8 mouse cellular contexts compared by ENCODE assay signal in genomic region chr15:98762201-98762621, GRCm38 (mm10). TPM values are rescaled to one million over a fixed set of nuclear protein-coding genes. Genes with fewer than 3 reads are reported as not detected.
DNase-seq lines count a peak whose midpoint lies in the region; ATAC-seq and TF ChIP-seq lines count a peak whose summit lies in the region.

No protein-coding gene starts in this region.

- peak overlapping the region; percentile 88 for H3K27ac ChIP-seq in hindbrain, embryonic 11.5 days (ENCODE audit: low read depth, low read length)
- H3K27ac ChIP-seq in lung, postnatal 0 days (ENCODE audit: low read length), result peak overlapping the region; percentile 86

- H3K9me3 ChIP-seq in G1E (replicated peaks), result no peaks in the 10 kb centered on the region
- H3K9me3 ChIP-seq in hindbrain, embryonic 11.5 days (ENCODE audit: control insufficient read depth, low read length), result no peaks in the 10 kb centered on the region
- H3K9me3 ChIP-seq in lung, postnatal 0 days (ENCODE audit: low read length), result no peaks in the 10 kb centered on the region

- peaks cover 43% of the 10 kb centered on the region for H3K36me3 ChIP-seq in G1E (replicated peaks)
- H3K36me3 ChIP-seq in hindbrain, embryonic 11.5 days (ENCODE audit: control insufficient read depth, insufficient read depth, low read length), result no peaks in the 10 kb centered on the region
- H3K36me3 ChIP-seq in lung, postnatal 0 days (ENCODE audit: insufficient read depth, low read length), result no peaks in the 10 kb centered on the region

- peaks cover 37% of the 10 kb centered on the region for H3K4me1 ChIP-seq in G1E (ENCODE audit: insufficient read depth, low read depth, low read length)
- H3K4me1 ChIP-seq in hindbrain, embryonic 11.5 days (replicated peaks; ENCODE audit: control insufficient read depth, insufficient read depth, low read length), result no peaks in the 10 kb centered on the region
- H3K4me1 ChIP-seq in lung, postnatal 0 days (ENCODE audit: insufficient read depth, low read depth, low read length), result peaks cover 8% of the 10 kb centered on the region; the same call in 1 of the 2 replicates

- H3K27me3 ChIP-seq in G1E (ENCODE audit: insufficient read depth, low read length), result peaks cover 9% of the 10 kb centered on the region; the same call in 1 of the 2 replicates
- H3K27me3 ChIP-seq in hindbrain, embryonic 11.5 days (ENCODE audit: control insufficient read depth, insufficient read depth, low read length), result peaks cover 9% of the 10 kb centered on the region
- no peaks in the 10 kb centered on the region for H3K27me3 ChIP-seq in lung, postnatal 0 days (replicated peaks; ENCODE audit: insufficient read depth, low read length)

- ATAC-seq in G1E (ENCODE audit: extremely low read depth, insufficient number of reproducible peaks, low FRiP score, poor library complexity, severe bottlenecking), result peak; percentile 88
- peak; percentile 51 for ATAC-seq in frontal cortex, adult (ENCODE audit: low TSS enrichment)
- peak; percentile 79 for ATAC-seq in hindbrain, embryonic 11.5 days (ENCODE audit: low FRiP score)
- ATAC-seq in lung, postnatal 0 days, result peak; percentile 85

- H3K4me3 ChIP-seq in G1E (ENCODE audit: low read depth, low read length), result peak overlapping the region; percentile 98
- peak overlapping the region; percentile 97 for H3K4me3 ChIP-seq in hindbrain, embryonic 11.5 days (ENCODE audit: low read depth, low read length)
- H3K4me3 ChIP-seq in lung, postnatal 0 days (ENCODE audit: low read depth, low read length), result peak overlapping the region; percentile 95

- peak overlapping the region; percentile 75 for H3K4me2 ChIP-seq in hindbrain, embryonic 11.5 days (replicated peaks; ENCODE audit: low read depth, low read length)
- peak overlapping the region; percentile 97 for H3K4me2 ChIP-seq in lung, postnatal 0 days (replicated peaks; ENCODE audit: low read depth, low read length)

- TF ChIP-seq EP300 in lung, postnatal 0 days (IDR thresholded peaks at IDR 0.05), result no peak

- under 1% methylated on average over 19 of the region's 24 CpGs for WGBS in hindbrain, embryonic 11.5 days
- 0% methylated on average over 18 of the region's 24 CpGs for WGBS in lung, postnatal 0 days

- no peak for TF ChIP-seq CTCF in G1E (IDR thresholded peaks at IDR 0.05; ENCODE audit: low read depth, low read length)
- peak; percentile 47 for TF ChIP-seq CTCF in lung, postnatal 0 days (IDR thresholded peaks at IDR 0.05)

- DNase-seq in G1E (ENCODE audit: low spot score), result peak; percentile 82
- DNase-seq in cerebellum, adult 11-12 months, result peak; percentile 81
- peak; percentile 77 for DNase-seq in hindbrain, embryonic 11.5 days (ENCODE audit: low spot score)
- DNase-seq in layer of hippocampus, postnatal 10 days (ENCODE audit: low spot score in 2 of 2), result peak; percentile 71 to 78
- DNase-seq in lung, postnatal 0 days (ENCODE audit: low spot score), result peak; percentile 93
- DNase-seq in ovary, postnatal 36 days (ENCODE audit: low spot score), result peak; percentile 81
- DNase-seq in thymus, postnatal 36 days, result peak; percentile 81 to 88

- peak overlapping the region; percentile 95 for H3K9ac ChIP-seq in hindbrain, embryonic 11.5 days (ENCODE audit: low read depth, low read length)
- H3K9ac ChIP-seq in lung, postnatal 0 days (replicated peaks; ENCODE audit: low read depth), result peak overlapping the region; percentile 70

RNA-seq across cellular contexts. Expression of gene Arf3, which starts 0.8 kb away (rescaled TPM):
- 60.9 and 65.0 TPM in 2 replicates for total RNA-seq in G1E (2014; fragmentation: Nextera tagmentation)
- total RNA-seq in G1E (2017), result 37.9 and 41.6 TPM in 2 replicates
- 55.4 and 58.2 TPM in 2 replicates for polyA plus RNA-seq in G1E (2012)
- polyA plus RNA-seq in hindbrain, embryonic 11.5 days (2014; fragmentation: Nextera tagmentation; extraction: Ambion mirVana), result 32.3 and 33.2 TPM in 2 replicates
- 100 to 1,000 TPM; 636 TPM for total RNA-seq in layer of hippocampus, postnatal 10 days (2021)
- 47.1 and 56.0 TPM in 2 replicates for polyA plus RNA-seq in lung, postnatal 0 days (2015; fragmentation: Nextera tagmentation; extraction: Ambion mirVana)

RNA-seq across cellular contexts. Expression of gene Wnt10b, which starts 15.7 kb away (rescaled TPM):
- total RNA-seq in G1E (2014; fragmentation: Nextera tagmentation) (not detected in 2 replicates), G1E (2017) (0.27 TPM in 1 of 2 replicates, not detected in the other)
- 0.05 and 0.09 TPM in 2 replicates for polyA plus RNA-seq in G1E (2012)
- 0.54 and 0.57 TPM in 2 replicates for polyA plus RNA-seq in hindbrain, embryonic 11.5 days (2014; fragmentation: Nextera tagmentation; extraction: Ambion mirVana)
- under 1 TPM; 0.25 to 0.37 TPM for total RNA-seq in layer of hippocampus, postnatal 10 days (2021)
- 0.13 and 0.14 TPM in 2 replicates for polyA plus RNA-seq in lung, postnatal 0 days (2015; fragmentation: Nextera tagmentation; extraction: Ambion mirVana)

RNA-seq across cellular contexts. Expression of gene Wnt1, which starts 27.4 kb away (rescaled TPM):
- total RNA-seq in G1E (2014; fragmentation: Nextera tagmentation), result not detected in 2 replicates
- total RNA-seq in G1E (2017), result not detected in 2 replicates
- polyA plus RNA-seq in G1E (2012), result not detected in 2 replicates
- 8.0 and 9.5 TPM in 2 replicates for polyA plus RNA-seq in hindbrain, embryonic 11.5 days (2014; fragmentation: Nextera tagmentation; extraction: Ambion mirVana)
- not detected for total RNA-seq in layer of hippocampus, postnatal 10 days (2021)
- polyA plus RNA-seq in lung, postnatal 0 days (2015; fragmentation: Nextera tagmentation; extraction: Ambion mirVana), result not detected in 2 replicates

RNA-seq across cellular contexts. Expression of gene Fkbp11, which starts 34.2 kb away (rescaled TPM):
- total RNA-seq in G1E (2014; fragmentation: Nextera tagmentation) (11.5 and 14.1 TPM in 2 replicates), G1E (2017) (6.2 and 6.7 TPM in 2 replicates)
- 20.2 and 23.8 TPM in 2 replicates for polyA plus RNA-seq in G1E (2012)
- polyA plus RNA-seq in hindbrain, embryonic 11.5 days (2014; fragmentation: Nextera tagmentation; extraction: Ambion mirVana), result 13.0 and 15.5 TPM in 2 replicates
- total RNA-seq in layer of hippocampus, postnatal 10 days (2021), result 1 to 10 TPM; 2.2 to 2.6 TPM
- polyA plus RNA-seq in lung, postnatal 0 days (2015; fragmentation: Nextera tagmentation; extraction: Ambion mirVana), result 45.2 and 45.5 TPM in 2 replicates

RNA-seq across cellular contexts. Expression of gene Ddn, which starts 47.1 kb away (rescaled TPM):
- total RNA-seq in G1E (2014; fragmentation: Nextera tagmentation) (not detected in 2 replicates), G1E (2017) (0.17 and 0.22 TPM in 2 replicates)
- 0.07 and 0.08 TPM in 2 replicates for polyA plus RNA-seq in G1E (2012)
- 0.35 and 0.60 TPM in 2 replicates for polyA plus RNA-seq in hindbrain, embryonic 11.5 days (2014; fragmentation: Nextera tagmentation; extraction: Ambion mirVana)
- 100 to 1,000 TPM; 401 to 403 TPM for total RNA-seq in layer of hippocampus, postnatal 10 days (2021)
- 0.04 TPM in 2 replicates for polyA plus RNA-seq in lung, postnatal 0 days (2015; fragmentation: Nextera tagmentation; extraction: Ambion mirVana)

Comparison
In these comparisons a context has a peak if more than half of its experiments do, and no peak if none do; other contexts are left out.
1. Peak in every context shown above with its lines: DNase-seq, ATAC-seq, H3K4me3 ChIP-seq and H3K27ac ChIP-seq.